Mouse (Mus musculus) layer of hippocampus, postnatal 10 days (tissue): ENCODE results near the gene Ccdc69. TPM values are rescaled to one million over a fixed set of nuclear protein-coding genes. Genes with fewer than 3 reads are reported as not detected.

ENCODE experiments used
- DNase-seq, 2 experiments: peaks; one replicate each; pipeline ENCODE4 v3.0.0; 2021; ENCODE audit warnings: low spot score in 2 of 2
- total RNA-seq, 2 experiments: library from RNA; stranded (reverse); gene quantifications; 2 replicates each; pipeline ENCODE4 v1.2.3; 2021

Gene Ccdc69
- total RNA-seq, 2 experiments from 2014 or later = 0.40 to 0.59 TPM

DNA sequence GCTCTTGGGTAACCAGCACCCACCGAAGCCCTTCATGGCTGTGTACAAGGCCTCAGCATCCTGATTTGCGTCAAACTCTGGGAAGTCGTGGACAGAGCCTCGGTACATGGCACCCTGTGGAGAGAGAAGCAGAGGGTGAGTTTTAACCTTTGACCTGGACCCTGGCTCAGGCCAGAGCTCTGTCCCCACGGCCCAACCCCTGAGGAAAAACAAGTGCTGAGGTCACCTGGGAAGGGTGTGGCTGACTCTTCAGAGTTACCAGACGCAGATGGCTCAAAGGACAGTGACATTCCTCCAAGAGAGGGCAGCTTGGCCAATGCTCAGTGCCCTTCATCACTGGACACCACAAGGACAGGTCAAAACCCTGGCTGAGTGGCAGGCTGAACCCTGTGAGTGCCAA lies 64.1 kb downstream of the Ccdc69 start:
- no peak for DNase-seq

DNA sequence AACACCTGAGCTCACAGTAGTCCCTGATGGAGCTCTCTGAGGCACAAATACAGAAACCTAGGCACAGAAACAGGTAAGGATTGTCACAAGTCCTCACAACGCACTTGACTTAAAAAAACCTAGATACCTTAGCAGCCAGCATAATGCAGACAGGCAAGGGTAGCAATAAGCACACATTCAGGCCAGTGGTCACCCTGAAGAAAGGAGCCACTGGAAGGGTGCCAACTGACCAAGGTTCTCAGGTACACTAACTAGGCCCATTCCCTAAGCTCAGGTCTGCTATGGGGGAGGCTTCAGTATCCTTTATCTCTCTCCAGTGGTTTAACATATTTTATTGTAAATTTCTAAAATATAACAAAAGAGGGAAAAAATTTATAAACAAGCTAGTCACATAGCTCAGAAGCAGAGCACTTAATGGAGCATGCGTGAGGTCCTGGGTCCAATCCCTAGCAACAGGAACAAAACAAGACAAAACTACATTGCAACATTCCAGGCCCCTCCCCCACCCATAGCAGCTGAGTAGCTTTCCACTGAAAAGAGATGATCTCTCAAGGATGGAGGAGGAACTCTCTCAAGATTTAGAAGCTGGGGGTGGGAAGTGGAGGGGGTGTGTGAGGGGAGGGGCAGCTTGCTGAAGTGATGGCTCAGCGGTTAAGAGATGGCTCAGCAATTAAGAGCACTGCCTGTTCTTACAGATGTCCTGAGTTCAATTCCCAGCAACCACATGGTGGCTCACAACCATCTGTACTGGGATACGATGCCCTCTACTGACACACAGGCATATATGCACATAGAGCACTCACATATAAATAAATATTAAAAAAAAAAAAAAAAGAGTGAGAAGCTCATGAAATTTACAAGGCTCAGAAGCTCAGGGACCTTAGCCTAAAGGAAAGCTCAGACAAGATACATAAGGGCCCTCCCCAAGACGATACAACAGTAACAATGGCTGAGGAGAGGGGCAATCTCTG lies 65.1 kb downstream of the Ccdc69 start:
- DNase-seq = no peak

DNA sequence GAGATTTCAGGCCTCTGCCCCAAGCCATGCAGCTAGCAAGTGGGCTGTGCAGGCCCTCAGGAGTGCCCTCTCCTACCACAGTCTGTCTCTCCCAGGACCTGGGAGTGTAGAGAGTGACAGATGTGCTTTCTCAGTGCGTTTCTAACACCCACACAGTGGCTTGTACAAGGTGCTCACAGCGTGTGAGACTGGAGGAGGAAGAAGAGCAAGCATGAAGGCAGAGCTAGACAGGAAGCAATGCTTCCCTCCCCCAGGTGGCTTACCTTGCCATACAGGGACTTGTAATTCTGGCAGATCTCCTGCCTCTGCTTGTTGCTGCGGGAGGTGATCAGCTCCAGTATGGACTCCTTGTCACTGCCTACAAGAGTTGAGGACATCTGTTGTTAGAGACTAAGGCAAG lies 66.5 kb downstream of the Ccdc69 start:
- no peak for DNase-seq

DNA sequence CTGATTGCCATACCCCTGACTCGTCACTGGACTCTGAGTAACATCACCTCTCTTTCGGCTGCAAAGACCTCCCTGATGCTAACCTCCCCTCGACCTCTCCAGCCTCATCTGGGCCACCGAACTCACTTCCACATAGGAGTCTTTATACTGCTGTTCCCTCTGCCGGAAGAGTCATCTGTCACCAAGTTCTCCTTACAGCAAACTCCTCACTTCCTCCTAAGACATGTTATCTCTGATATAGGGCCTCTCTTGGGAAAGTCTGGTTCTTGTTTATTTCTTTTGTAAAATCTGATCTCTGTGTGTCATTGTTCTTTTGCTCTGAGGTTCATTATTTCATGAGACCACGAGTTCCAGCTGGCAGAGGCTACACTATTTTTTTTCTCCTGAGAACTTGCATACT lies 69.7 kb downstream of the Ccdc69 start:
- no peak for DNase-seq

DNA sequence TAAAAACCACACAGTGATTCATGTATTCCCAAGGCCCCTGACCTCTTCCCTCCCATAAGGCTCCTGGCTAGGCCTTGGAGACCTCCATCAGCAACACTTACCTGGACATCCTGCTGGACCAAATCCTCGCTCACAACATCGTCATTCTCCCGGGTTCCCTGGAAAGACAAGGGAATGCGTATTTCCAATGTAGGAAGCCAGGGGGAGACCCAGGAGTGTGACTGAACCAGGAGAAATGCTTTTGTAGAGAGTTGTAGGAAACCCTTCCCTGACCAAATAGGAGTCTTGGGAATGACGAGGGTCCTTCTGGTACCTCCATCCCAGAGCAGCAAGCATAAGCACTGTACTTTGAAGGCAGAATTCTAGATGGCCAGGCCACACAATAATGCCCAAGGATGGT lies 72.2 kb downstream of the Ccdc69 start:
- DNase-seq = no peak

DNA sequence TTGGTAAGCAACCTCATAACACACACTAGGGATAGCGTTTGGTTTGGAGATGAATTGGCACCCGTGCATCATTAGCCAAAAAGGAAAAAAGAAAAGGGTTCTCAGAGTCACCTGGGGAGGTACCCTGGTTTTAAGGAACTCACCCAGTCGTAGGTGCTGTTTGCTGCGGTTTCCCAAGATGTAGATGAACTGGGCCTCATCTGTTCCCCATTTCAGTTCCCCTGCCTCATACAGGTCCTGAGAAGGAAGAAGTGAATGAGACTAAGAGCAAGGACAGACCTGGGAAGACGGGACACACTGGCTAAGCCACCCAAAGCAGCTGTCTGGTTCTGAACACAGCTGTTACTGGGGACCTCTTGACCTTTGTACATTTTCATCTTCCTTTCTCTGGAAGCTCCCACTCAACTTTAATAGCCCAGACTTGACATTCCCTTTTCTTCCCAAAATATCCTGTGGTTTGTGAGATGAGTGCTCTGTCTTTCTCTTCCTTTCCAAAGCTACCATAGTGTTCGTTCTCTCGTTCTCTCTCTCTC lies 72.9 kb downstream of the Ccdc69 start:
- DNase-seq = no peak

Other genes starting within 250 kb of the Ccdc69 start
- 10 to 100 TPM; 21.2 to 24.5 TPM for gene Lyrm7, start 217.2 kb downstream of the Ccdc69 start, total RNA-seq
- gene Hint1, start 211.7 kb downstream of the Ccdc69 start, total RNA-seq = 100 to 1,000 TPM; 341 to 384 TPM
- gene Gpx3, start 175.7 kb downstream of the Ccdc69 start, total RNA-seq = 1 to 10 TPM; 7.0 to 7.1 TPM
- gene Tnip1, start 115.2 kb downstream of the Ccdc69 start, total RNA-seq = 10 to 100 TPM; 29.0 to 32.2 TPM
- 10 to 100 TPM; 88.4 to 88.7 TPM for gene Anxa6, start 44.7 kb downstream of the Ccdc69 start, total RNA-seq
- gene Gm2a, start 20.0 kb upstream of the Ccdc69 start, total RNA-seq = 10 to 100 TPM; 51.5 to 51.9 TPM
- gene Slc36a3, start 73.6 kb upstream of the Ccdc69 start, total RNA-seq = not detected
- under 1 TPM; 0.37 to 0.71 TPM for gene Slc36a2, start 106.9 kb upstream of the Ccdc69 start, total RNA-seq
- 10 to 100 TPM; 49.9 to 55.4 TPM for gene Slc36a1, start 126.2 kb upstream of the Ccdc69 start, total RNA-seq